Mouse (Mus musculus) thymus, postnatal 14 days (tissue): ENCODE results near the gene Asxl1.

Source experiments
- DNase-seq: peaks from one replicate; pipeline ENCODE4 v3.0.0; 2021

Gene Asxl1

DNA sequence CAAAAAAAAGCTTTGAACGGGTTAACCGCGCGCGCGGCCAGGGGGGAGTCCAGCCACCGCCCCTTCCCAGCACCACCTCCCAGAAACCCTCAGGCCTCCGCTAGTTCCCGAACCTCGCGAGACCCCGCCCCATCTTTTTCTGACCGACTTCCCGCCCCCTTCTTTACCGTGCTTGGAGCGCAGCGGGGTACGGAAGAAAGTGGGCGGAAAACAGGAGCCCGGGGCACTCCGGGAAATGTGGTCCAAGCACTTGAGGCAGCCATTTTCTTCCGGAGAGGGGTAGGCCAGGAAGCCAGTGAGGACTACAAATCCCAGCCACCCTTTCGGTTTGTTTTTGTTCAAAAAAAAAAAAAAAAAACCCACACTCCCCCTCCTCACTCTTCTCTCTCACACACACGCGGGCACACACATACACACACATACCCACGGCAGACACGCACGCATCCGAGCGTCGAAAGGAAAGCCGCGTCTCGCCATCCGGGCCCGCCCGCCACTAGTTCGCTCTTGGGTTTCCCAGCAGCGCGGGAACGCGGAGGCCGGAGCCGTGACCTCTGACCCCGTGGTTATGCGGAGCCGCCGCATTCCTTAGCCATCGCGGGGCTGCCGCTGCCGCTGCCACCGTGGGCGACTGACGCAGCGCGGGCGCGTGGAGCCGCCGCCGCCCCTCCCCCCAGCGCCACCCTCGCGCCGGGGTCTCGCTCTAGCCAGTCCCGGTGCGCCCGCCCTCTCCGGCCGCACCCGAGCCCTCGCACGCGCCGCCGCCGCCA is at the start of gene Asxl1:
Gene Asxl1, plus strand, starts transcription at position 376 of the 767 bp plus-strand sequence.
- DNase-seq = peak; percentile 97

DNA sequence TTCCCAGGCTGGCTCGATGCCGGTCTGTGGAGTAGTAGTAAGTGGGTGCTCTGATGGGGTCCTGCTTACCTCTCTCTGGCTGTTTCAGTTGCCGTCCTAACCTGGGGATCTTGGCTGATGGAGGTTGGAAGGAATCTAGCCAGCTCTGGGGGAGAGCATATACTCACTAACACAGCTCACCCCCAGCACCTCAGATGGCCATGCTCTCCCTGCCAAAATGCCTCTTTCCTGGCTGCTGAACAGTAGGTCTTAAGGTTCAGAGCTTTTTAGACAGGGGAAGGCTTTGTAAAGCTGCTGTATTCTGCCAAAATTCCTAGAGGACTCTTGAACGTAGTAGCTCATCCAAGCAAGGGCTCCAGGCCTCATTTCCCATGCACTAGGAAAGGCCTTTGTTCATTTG is 47.9 kb upstream of the Asxl1 start:
- no peak for DNase-seq

DNA sequence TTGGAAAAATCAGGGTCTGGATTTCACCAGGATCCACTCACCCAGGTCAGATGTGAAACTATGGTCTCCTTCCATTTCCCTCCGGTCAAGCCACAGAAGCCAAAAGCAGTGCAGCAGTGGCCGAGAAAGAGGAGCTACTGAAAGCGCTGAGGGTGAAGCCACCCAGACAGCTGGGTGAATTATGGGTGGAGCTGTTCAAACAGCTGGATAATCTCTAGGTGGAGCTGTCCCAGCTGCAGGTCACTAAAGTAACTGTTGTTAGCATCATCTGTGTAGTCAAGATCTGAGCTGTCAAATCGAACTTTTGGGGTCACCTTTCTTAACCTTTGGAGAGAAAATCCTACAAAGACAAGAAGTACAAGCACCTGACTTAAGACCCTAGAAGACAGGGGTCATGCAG is 47.2 kb upstream of the Asxl1 start:
- no peak for DNase-seq

DNA sequence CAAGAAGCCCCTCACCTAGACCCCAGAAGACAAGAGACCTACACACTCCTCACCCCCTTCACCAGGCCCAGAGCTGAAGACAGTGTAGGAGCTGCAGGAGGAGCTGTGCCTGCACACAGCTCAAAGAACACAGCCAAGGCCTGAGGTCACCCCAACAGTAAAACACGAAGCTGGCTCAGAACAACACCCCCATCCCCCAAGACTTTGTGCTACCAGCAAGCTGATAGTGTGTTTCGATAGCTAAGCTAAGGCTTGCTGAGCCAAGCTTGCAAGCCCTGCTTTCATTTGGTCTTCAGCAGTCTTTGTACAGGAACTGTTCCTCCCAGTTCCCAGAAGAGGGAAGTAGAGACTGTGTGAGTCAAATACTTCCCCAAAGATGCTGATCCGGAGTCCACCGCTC is 46.8 kb upstream of the Asxl1 start:
- no peak for DNase-seq

DNA sequence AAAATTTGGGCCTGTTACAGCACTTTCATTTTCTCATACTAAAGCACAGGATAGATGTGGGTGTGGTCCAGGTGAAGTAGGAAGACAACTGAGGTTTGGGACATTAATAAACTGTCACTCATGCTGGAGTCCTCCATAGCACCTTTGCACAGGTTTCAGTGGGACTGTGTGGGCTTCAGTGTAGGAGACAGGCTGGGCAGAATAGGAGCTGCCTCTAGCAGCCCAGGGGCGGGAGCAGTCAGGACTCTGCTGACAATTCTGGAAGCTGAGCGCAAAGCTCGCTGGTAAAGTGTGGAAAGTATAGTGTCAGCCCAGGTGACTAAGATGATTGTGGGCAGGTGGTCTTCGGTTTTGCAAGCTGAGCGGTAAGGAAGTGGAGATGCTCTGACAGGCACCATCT is 44.5 kb upstream of the Asxl1 start:
- no peak for DNase-seq

DNA sequence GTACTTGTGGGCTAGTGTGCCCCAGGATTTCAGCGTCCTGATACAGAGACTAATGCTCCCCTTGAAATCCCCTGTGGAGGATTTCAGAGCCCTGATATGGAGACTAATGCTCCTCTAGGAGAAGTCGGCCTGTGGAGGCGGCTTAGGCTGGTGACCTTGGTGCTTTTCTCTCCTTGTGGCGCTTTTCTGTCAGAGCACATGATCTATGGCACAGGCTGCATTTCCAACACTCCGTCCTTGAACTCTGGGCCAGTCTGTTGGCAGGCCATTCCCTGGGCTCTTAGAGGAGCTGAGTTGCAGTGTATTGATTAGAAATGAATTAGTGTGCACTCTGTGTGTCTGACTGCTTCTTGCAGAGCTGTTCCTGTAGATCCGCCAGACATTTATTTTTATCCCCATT is 40.4 kb upstream of the Asxl1 start:
- DNase-seq = no peak

DNA sequence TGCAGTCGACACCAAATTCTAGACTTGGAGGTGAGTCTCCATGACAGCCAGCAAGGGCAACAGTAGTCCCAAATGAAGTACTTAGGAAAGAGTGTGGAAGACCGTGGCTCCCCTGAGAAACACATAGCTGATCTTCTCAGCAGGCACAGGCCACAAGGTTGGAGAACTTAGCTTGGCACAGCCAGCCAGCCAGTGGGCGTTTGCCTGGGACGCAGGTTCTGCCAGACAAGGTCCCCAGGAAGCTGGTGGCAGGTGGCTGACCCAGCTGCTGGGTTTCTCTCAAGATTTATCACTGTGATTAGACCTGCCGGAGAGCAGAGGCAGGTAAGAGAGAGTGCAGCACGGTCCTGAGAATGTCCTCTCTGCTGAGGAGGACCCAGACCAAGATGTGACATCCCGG is 37.0 kb upstream of the Asxl1 start:
- DNase-seq = no peak

DNA sequence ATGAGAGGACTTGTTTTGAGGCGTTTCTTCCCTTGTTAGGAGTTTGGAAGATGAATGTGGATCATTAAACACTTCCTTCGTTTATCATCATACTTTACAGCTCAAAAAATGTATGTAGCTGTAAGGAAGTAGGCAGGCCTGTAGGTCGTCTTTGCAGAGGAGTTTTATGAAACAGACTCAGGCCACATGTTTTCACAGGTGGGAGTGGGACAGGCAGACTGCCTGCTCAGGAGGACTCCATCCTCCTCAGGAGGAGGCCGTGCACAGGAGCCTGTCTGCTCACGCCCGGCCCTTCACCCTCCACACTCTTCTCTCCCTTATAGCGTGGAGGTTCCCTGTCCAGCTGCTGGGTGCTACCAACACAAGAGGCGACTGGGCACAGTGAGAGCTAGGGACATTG is 36.5 kb upstream of the Asxl1 start:
- DNase-seq = no peak

DNA sequence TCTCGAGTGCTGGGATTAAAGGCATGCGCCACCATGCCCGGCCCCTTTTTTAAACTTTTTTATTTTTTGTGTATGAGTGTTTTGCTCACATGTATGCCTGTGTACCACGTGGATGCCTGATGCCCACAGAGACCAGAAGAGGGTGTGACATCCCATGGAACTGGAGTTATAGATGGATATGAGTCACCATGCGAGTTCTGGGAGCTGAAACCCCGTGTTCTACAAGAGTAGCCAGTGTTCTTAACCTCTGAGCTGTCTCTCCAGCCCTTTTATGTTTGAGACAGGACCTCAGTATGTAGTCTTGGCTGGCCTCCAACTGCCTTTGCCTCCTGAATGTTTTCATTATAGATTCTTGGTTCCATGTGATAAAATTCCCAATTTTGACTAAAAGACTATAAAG is 35.4 kb upstream of the Asxl1 start:
- no peak for DNase-seq

DNA sequence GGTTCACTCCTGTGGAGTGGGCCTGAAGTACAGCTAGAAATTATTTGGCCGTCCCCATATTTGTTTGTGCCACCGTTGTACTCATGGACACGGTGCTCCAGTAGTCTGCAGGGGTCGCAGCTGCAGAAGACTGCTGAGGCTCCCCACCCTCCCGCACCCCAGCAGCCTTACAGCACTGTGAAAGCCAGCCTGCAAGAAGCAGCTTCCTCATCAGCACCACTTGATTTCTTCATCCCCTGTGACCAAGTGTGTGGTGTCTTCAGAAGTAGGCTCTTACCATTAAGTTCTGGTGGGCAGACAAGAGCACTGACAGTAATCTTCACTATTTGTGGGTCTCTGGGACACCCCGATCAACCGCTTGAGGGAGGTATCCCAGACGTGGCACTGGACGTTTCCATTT is 32.7 kb upstream of the Asxl1 start:
- DNase-seq = no peak

DNA sequence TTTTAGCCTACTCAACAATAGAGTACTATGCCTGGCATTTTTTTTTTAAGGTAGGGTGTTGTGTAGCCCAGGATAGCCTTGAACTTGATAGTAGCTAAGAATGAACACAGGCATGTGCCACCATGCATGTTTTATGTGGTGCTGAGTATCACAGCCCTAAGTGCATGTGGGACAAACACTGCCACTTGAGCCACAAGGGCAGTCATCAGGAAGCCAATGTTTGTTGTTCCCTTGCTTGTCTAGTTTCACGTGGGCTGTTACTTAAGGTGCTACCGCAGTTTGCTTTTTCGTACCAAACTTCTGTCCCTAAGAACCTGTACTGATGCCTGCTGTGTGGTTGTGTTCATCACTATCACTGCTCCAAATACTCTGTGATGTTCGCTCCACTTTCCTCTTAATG is 27.2 kb upstream of the Asxl1 start:
- DNase-seq = no peak

DNA sequence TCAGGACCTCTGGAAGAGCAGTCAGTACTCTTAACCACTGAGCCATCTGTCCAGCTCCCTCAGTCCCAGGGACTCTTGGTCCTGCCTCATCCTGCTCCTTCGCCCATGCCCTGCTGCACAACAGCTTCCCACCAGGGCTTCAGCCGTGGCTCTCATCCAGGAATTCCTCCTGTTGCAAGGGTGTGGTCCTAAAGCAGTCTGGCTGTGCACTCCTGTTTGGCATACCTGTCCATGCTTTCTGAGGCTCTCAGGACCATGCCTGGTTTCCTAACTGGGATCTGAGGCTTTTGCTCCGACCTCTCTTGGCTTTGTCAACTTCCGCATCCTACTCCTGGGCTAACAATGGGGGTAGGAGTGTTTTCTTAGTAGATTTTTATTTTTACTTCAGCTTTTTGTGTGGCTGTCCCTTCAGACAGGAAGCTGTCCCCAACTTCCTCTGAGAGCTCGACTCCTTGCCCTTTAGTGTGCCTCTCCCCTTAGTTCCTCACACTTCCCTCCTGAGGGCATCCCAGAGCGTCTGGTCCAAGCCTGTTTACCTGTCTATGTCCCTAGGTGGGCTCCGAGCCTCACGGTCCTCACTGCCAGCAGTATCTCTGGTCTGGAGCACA is 26.5 kb upstream of the Asxl1 start:
- DNase-seq = no peak

DNA sequence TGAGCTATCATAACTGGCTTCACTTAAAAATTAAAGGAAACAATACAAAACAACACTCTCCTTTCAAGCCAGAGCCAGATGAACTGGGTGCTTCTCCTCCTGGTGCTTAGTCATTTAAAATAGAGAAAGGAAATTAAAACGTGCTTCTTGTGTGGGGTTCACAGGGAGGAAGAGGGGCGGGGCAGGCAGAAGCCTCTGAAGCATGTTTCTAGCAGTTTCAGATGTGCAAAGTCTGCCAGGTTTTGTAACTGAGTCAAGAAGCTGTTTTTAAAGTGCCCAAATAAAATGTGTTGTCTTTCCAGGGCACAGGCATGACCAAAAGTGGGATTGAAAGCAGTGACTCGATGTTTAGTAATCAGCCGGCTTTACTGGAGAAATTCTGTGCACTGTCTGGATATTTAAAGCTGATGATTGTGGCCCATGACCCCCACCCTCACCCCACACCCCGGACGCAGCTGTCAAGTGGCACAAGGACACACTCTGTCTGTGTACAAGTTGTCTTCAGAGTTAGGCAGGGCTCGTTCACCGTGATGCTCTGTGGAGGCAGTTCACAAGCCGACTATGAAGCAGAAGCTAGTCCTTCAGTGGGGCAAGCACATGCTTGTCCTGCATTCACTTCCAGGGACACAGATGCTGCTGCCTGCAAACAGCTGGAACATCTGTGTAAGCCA is 19.8 kb upstream of the Asxl1 start:
- DNase-seq = peak; percentile 53

DNA sequence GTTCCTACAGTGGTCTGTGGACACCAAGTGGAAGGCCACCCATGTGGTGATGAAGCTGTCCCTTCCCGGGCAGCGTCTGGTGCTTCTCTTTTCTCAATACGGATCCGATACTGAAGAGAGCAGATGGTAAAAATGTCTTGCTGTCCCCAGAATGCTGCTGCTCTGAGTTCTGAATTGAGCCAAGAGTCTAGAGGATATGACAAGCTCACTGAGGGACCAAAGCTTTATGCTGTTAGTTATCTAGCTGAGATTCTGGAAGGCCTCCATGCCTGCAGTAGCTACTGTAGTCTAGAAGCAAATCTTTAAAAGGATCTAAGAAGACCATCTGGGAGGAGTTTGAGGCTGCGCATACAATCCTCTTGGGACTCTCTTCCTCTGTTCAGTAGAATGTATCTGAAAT is 13.4 kb upstream of the Asxl1 start:
- no peak for DNase-seq

DNA sequence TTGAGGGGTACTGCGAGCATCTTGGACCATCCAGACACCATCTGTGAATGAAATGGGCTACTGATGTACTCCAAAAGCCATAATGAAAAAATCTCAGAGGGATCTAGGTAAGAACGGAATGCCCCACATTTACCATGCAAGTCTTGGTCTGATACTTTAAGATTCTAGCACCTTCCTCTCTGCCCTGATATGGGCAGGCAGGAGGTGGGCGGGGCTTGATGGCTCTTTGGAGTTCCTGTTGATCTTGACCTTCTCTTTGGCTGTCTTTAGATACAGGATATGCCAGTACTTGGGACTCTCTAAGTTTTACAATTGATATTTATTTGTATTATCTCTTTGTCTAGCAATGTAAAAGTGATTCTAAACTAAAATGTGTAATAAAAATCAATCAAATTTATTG is 12.6 kb upstream of the Asxl1 start:
- peak; percentile 66 for DNase-seq

DNA sequence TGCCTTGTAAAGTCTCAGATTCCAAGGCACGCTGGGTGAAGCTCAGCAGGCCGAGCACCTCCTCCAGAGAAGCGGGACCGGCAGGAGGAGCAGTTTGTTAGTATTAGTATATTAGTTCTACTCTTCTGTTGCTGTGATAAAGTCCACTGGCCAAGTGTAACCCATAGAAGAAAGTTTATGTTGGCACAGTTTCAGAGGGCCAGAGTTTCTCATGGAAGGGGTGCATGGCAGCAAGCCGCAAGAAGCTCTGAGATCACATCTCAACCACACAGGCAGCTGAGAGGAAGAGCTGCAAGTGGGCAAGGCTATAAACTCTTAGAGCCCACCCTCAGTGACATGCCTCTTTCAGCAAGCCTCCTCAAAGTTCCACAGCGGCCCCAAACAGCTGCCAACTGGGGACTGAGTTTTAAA is 11.8 kb upstream of the Asxl1 start:
- peak; percentile 66 for DNase-seq

DNA sequence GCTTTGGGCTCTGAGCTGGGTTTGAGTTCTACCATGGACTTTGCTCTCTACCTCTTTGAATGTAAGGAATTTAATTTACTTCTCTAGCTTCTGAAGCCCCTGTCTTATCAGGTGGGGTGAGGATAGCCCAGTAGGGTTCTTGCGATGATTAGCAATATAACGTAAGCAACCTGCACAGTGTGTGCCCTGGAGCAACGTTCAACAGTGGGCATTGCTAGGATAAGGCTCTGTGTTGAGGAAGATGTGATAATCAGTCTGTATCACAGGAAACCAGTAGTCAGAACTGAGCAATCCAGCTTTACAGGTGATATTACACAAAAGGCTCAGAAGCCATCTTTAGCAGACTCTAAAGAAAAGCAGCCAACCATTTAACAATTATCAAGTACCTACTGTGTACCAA is 11.3 kb upstream of the Asxl1 start:
- DNase-seq = no peak

DNA sequence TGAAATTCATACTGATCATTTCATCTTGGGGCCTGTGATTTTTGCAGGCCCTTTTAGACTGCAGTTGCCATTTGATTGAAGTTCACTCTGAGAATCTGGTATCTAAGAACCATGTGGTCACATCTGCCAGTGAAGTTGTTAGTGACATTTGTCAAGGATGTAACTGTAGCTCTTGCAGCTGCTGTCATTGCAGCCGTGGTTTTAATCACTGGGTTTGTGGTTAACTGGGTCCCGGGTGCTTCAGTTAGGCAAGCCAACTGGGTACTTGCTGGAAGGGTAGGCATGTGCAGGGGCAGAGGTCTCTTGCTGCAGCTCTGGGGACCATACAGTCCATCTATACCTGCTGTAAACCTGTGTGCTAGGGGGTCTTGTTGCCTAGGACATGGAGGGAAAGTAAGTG is 9.5 kb upstream of the Asxl1 start:
- peak; percentile 75 for DNase-seq

DNA sequence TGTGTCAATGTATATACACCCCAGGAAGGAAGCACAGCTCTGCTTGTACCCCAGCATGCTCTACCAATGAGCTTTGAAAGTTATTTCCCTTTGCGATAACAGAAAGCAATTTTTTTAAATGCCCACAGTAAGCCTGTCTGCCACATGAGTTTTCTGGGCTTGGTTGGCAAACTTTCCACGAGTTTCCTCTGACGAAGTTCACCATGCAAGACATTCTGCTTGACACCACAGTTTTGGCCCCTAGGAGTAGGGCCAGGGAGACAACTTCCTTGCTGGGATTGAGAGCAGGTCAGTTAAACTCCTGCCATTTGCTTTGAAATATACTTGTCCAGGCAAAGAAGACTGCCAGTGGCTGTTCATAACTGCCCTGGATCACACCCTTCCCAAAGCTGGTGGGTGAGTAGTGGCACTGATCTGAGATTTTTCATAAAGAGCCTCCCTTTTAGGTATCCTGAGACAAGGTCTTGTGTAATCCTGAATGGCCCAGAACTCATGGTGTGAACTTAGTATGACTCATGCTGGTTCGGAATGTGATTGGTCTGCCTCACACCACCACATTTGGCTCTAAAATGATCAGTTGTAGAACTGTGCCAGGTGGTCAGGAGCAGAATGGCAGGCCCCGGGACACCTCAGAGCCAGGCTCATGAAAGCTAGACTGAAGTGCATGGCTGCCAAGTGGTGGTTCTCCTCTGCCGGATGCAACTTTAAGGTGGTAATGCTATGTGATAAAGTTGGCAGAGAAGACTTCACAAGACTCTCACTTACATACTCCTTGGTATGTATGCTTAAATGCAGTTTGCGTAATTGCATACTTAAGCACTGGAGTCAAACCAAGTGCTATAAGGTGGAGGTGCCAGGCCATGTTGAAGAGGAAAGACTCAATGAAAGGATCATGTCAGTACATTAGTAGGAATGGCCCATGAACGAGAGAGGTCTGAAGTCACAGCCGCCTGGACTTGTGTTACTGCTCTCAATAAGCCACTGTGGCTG is 7.0 kb upstream of the Asxl1 start:
- DNase-seq = no peak

DNA sequence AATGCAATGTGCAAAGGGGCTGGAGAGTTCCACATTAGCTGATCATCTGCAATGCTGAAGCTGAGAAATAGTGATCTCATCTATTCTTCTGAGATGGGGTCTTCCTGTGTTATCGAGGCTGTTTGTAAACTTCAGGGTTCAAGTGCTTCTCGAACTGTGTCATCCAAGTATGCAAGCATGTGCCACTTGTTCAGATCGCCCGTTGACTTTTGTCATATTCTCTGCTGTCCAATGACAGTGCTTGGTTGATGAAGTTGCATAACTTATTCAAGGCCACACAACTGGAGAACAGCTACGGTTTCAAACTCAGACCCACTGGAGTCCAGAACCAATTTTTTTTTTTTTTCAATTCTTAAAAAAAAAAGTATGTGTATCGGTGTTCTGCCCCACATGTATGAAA is 3.5 kb upstream of the Asxl1 start:
- DNase-seq = no peak

DNA sequence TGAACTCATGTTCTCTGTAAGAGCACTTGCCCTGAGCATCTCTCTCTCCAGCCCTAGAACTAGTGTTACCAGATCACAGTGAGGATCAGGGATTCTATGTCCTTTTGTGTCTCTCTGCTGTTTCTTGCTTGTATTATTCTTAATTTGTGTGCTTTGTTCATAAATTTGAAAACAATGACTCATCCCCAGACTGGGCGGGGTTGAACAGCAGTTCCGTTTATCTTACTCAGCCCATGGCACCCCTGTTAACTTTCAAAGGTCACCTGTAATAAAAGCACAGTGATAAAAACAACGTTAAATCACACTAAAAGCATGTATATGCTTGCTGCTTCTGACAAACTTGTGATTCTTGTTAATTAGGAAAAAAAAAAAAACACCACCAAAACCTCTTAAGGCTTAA is 3.0 kb upstream of the Asxl1 start:
- DNase-seq = no peak

DNA sequence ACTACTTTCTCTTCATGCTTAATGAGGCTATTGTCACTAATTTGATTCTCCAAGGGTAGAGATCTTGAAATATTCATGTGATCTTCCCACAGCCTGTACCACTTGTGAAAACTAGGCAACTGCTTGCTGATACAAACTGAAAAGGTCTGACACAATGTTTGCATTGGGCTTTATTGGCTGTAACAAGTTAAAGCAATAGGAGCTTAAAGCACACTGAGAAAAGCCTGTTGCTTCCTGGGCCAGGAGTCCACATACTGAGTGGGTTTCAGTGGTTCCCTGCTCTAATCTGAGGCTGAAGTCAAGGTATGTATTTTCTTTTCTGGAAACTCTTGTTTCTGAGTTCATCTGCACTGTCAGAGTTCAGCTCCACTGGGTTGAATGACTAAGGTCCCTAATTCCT is 2.4 kb upstream of the Asxl1 start:
- no peak for DNase-seq

DNA sequence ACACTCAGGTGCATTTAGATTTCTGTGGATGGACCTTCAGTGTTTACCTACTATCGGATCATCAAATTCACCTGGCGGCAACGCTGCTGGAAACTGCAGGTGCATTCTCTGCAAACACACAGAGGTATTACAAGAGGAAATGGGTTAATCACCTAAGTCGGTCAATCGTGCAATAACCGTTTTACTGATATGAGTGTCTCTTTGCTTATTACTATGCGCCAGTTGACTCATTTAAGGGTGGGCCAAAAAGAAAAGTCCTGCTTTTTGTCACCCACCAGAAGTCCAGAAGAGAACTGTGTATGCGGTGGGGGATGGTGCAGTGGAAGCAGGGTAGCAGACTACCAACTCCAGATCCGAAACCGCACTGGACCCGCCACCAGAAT is 567 bp upstream of the Asxl1 start:
- peak; percentile 32 for DNase-seq
